Mouse (Mus musculus): ENCODE data around the gene Prkag1. TPM values are rescaled to one million over a fixed set of nuclear protein-coding genes. Genes with fewer than 3 reads are reported as not detected.

Gene Prkag1
- polyA plus RNA-seq, 1 experiment from 2014 or later, result 89.0 TPM

GRCm38 (mm10) chr15:98807895-98808650 is 23.2 kb downstream of the Prkag1 start:
- peaks cover 42% of the 10 kb centered on the region for H3K4me1 ChIP-seq (replicated peaks)

GRCm38 (mm10) chr15:98806809-98807770 is 24.2 kb downstream of the Prkag1 start:
- H3K9me3 ChIP-seq, result no peaks in the 10 kb centered on the region
- no peak overlapping the region; the same call in 1 of the 2 replicates for H3K9ac ChIP-seq
- under 1% methylated on average over 58 of the region's 58 CpGs for WGBS
- peaks cover 79% of the 10 kb centered on the region for H3K27me3 ChIP-seq (replicated peaks)
- peak overlapping the region; percentile 94 for H3K4me2 ChIP-seq (replicated peaks)
- no peak overlapping the region for H3K27ac ChIP-seq
- H3K4me3 ChIP-seq (replicated peaks), result peak overlapping the region; percentile 39
- H3K4me1 ChIP-seq (replicated peaks), result peaks cover 44% of the 10 kb centered on the region
- peak; percentile 54 for ATAC-seq
- H3K36me3 ChIP-seq, result no peaks in the 10 kb centered on the region

More at GRCm38 (mm10) chr15:98807895-98808650, 23.2 kb downstream of the Prkag1 start:
- peak overlapping the region; percentile 39 for H3K4me3 ChIP-seq (replicated peaks)
- WGBS, result 1% methylated on average over 34 of the region's 34 CpGs
- ATAC-seq, result 0 out of 2 replicates have a peak, but pooled peaks have one; percentile 10
- H3K27me3 ChIP-seq (replicated peaks), result peaks cover 69% of the 10 kb centered on the region
- peak overlapping the region; percentile 94 for H3K4me2 ChIP-seq (replicated peaks)
- no peaks in the 10 kb centered on the region for H3K9me3 ChIP-seq
- H3K36me3 ChIP-seq, result peaks cover 6% of the 10 kb centered on the region
- H3K9ac ChIP-seq, result peak overlapping the region; percentile 32
- no peak overlapping the region for H3K27ac ChIP-seq

- H3K4me3 ChIP-seq (replicated peaks), result peak overlapping the region; percentile 46
- H3K36me3 ChIP-seq, result no peaks in the 10 kb centered on the region
- H3K9me3 ChIP-seq, result no peaks in the 10 kb centered on the region
- peak overlapping the region; percentile 94 for H3K4me2 ChIP-seq (replicated peaks)
- H3K27ac ChIP-seq, result no peak overlapping the region
- peaks cover 44% of the 10 kb centered on the region for H3K4me1 ChIP-seq (replicated peaks)
- WGBS, result 14% methylated on average over 30 of the region's 30 CpGs
- H3K27me3 ChIP-seq (replicated peaks), result peaks cover 88% of the 10 kb centered on the region
- ATAC-seq, result no peak
- no peak overlapping the region for H3K9ac ChIP-seq
Observed at GRCm38 (mm10) chr15:98806071-98806808, 25.1 kb downstream of the Prkag1 start.

GRCm38 (mm10) chr15:98805324-98806040 is 25.8 kb downstream of the Prkag1 start:
- no peaks in the 10 kb centered on the region for H3K9me3 ChIP-seq
- peaks cover 44% of the 10 kb centered on the region for H3K4me1 ChIP-seq (replicated peaks)
- peak overlapping the region; percentile 46 for H3K4me3 ChIP-seq (replicated peaks)
- H3K27ac ChIP-seq, result no peak overlapping the region
- H3K27me3 ChIP-seq (replicated peaks), result peaks cover 95% of the 10 kb centered on the region
- 1% methylated on average over 64 of the region's 64 CpGs for WGBS
- H3K4me2 ChIP-seq (replicated peaks), result peak overlapping the region; percentile 94
- H3K36me3 ChIP-seq, result no peaks in the 10 kb centered on the region
- peak; percentile 55 for ATAC-seq
- peak overlapping the region; percentile 48 for H3K9ac ChIP-seq

- Histone ChIP-seq H3K4me3 (replicated peaks) (peak overlapping the region; percentile 15), H3K4me2 (replicated peaks) (peak overlapping the region; percentile 52), H3K9me3 (no peaks in the 10 kb centered on the region), H3K9ac (no peak overlapping the region), H3K27ac (no peak overlapping the region), H3K4me1 (replicated peaks) (peaks cover 44% of the 10 kb centered on the region), H3K36me3 (no peaks in the 10 kb centered on the region), H3K27me3 (replicated peaks) (peaks cover 92% of the 10 kb centered on the region)
- under 1% methylated on average over 32 of the region's 32 CpGs for WGBS
- ATAC-seq, result peak; percentile 34; the same call in 1 of the 2 replicates
Observed at GRCm38 (mm10) chr15:98804054-98804453, 27.3 kb downstream of the Prkag1 start.

- H3K9me3 ChIP-seq, result no peaks in the 10 kb centered on the region
- no peak overlapping the region for H3K27ac ChIP-seq
- no peak for ATAC-seq
- WGBS, result 8% methylated on average over 8 of the region's 8 CpGs
- no peak overlapping the region for H3K4me3 ChIP-seq (replicated peaks)
- H3K4me2 ChIP-seq (replicated peaks), result peak overlapping the region; percentile 12; the same call in 1 of the 2 replicates
- peaks cover 92% of the 10 kb centered on the region for H3K27me3 ChIP-seq (replicated peaks)
- H3K9ac ChIP-seq, result no peak overlapping the region
- no peaks in the 10 kb centered on the region for H3K36me3 ChIP-seq
- H3K4me1 ChIP-seq (replicated peaks), result peaks cover 39% of the 10 kb centered on the region
Observed at GRCm38 (mm10) chr15:98802926-98803325, 28.4 kb downstream of the Prkag1 start.

- Histone ChIP-seq H3K4me3 (replicated peaks) (no peak overlapping the region), H3K4me2 (replicated peaks) (no peak overlapping the region), H3K36me3 (no peaks in the 10 kb centered on the region), H3K9ac (no peak overlapping the region), H3K9me3 (no peaks in the 10 kb centered on the region), H3K4me1 (replicated peaks) (peaks cover 16% of the 10 kb centered on the region), H3K27ac (no peak overlapping the region), H3K27me3 (replicated peaks) (peaks cover 90% of the 10 kb centered on the region)
- ATAC-seq, result no peak
- 11% methylated on average over 12 of the region's 12 CpGs for WGBS
Observed at GRCm38 (mm10) chr15:98799396-98799795, 31.9 kb downstream of the Prkag1 start.

GRCm38 (mm10) chr15:98798903-98799302 is 32.4 kb downstream of the Prkag1 start:
- Histone ChIP-seq H3K9ac (no peak overlapping the region), H3K4me3 (replicated peaks) (no peak overlapping the region), H3K9me3 (no peaks in the 10 kb centered on the region), H3K27me3 (replicated peaks) (peaks cover 90% of the 10 kb centered on the region), H3K36me3 (no peaks in the 10 kb centered on the region), H3K27ac (no peak overlapping the region), H3K4me2 (replicated peaks) (no peak overlapping the region), H3K4me1 (replicated peaks) (peaks cover 15% of the 10 kb centered on the region)
- 47% methylated on average over 3 of the region's 3 CpGs for WGBS
- no peak for ATAC-seq

GRCm38 (mm10) chr15:98797835-98798492 is 33.4 kb downstream of the Prkag1 start:
- Histone ChIP-seq H3K9me3 (no peaks in the 10 kb centered on the region), H3K4me1 (replicated peaks) (peaks cover 10% of the 10 kb centered on the region), H3K9ac (no peak overlapping the region), H3K4me3 (replicated peaks) (no peak overlapping the region), H3K27ac (no peak overlapping the region), H3K4me2 (replicated peaks) (no peak overlapping the region), H3K36me3 (no peaks in the 10 kb centered on the region), H3K27me3 (replicated peaks) (peaks cover 90% of the 10 kb centered on the region)
- ATAC-seq, result no peak
- 7% methylated on average over 27 of the region's 28 CpGs for WGBS

GRCm38 (mm10) chr15:98796803-98797595 is 34.3 kb downstream of the Prkag1 start:
- 5% methylated on average over 12 of the region's 13 CpGs for WGBS
- Histone ChIP-seq H3K4me1 (replicated peaks) (peaks cover 18% of the 10 kb centered on the region), H3K9me3 (no peaks in the 10 kb centered on the region), H3K4me2 (replicated peaks) (0 out of 2 replicates have a peak overlapping the region, but pooled peaks have one; percentile 5), H3K9ac (no peak overlapping the region), H3K36me3 (no peaks in the 10 kb centered on the region), H3K27me3 (replicated peaks) (peaks cover 90% of the 10 kb centered on the region), H3K4me3 (replicated peaks) (no peak overlapping the region), H3K27ac (no peak overlapping the region)
- ATAC-seq, result peak; percentile 46
